Mouse (Mus musculus) ovary, postnatal 36 days (tissue): ENCODE data around the gene Lilr4b.
"Not testable (repeated sequence)": the region's sequence is repeated elsewhere in the genome, so short reads cannot be mapped to it uniquely, and the experiment has no call there.

ENCODE experiments used
- DNase-seq: peaks from one replicate; pipeline ENCODE4 v3.0.0; 2022; ENCODE audit warnings: low spot score, mixed read lengths

Gene Lilr4b

GRCm38 (mm10) chr10:51480397-51480796, at the start of gene Lilr4b, which contains the start of gene Gm49339:
Gene Lilr4b, plus strand, starts transcription at chr10:51480632.
Gene Gm49339, plus strand, starts transcription at chr10:51480612.
- DNase-seq = not testable (repeated sequence)

GRCm38 (mm10) chr10:51432940-51433339, 47.5 kb upstream of the Lilr4b start:
- no peak for DNase-seq

- no peak for DNase-seq
Observed at GRCm38 (mm10) chr10:51435684-51436083, 44.7 kb upstream of the Lilr4b start.

GRCm38 (mm10) chr10:51451610-51452009, 28.8 kb upstream of the Lilr4b start:
- no peak for DNase-seq

- no peak for DNase-seq
Observed at GRCm38 (mm10) chr10:51453616-51454298, 26.7 kb upstream of the Lilr4b start.

GRCm38 (mm10) chr10:51454365-51454764, 26.1 kb upstream of the Lilr4b start:
- no peak for DNase-seq

- DNase-seq = no peak
Observed at GRCm38 (mm10) chr10:51455762-51456161, 24.7 kb upstream of the Lilr4b start.

- DNase-seq = no peak
Observed at GRCm38 (mm10) chr10:51456369-51456768, 24.1 kb upstream of the Lilr4b start.

- DNase-seq = not testable (repeated sequence)
Observed at GRCm38 (mm10) chr10:51463800-51464199, 16.6 kb upstream of the Lilr4b start.

- DNase-seq = not testable (repeated sequence)
Observed at GRCm38 (mm10) chr10:51490691-51491090, 10.3 kb downstream of the Lilr4b start, which contains the start of gene Lilrb4a. Gene Lilrb4a, plus strand, starts transcription at chr10:51490956.

GRCm38 (mm10) chr10:51520021-51520420, 39.6 kb downstream of the Lilr4b start:
- no peak for DNase-seq

GRCm38 (mm10) chr10:51521453-51521852, 41.0 kb downstream of the Lilr4b start:
- DNase-seq = no peak

- DNase-seq = no peak
Observed at GRCm38 (mm10) chr10:51526090-51526489, 45.7 kb downstream of the Lilr4b start.

GRCm38 (mm10) chr10:51526633-51527032, 46.2 kb downstream of the Lilr4b start:
- no peak for DNase-seq

- no peak for DNase-seq
Observed at GRCm38 (mm10) chr10:51528840-51529434, 48.5 kb downstream of the Lilr4b start.

- no peak for DNase-seq
Observed at GRCm38 (mm10) chr10:51529497-51529896, 49.1 kb downstream of the Lilr4b start.

- no peak for DNase-seq
Observed at GRCm38 (mm10) chr10:51530813-51531212, 50.4 kb downstream of the Lilr4b start.
